Mouse (Mus musculus) frontal cortex, adult 2 months (tissue): ENCODE data around the gene Skap1. TPM values are rescaled to one million over a fixed set of nuclear protein-coding genes. Genes with fewer than 3 reads are reported as not detected.
A peak's percentile ranks its signal among the peaks of the same experiment; 100 is the strongest.

ENCODE experiments used
- DNase-seq, 2 experiments: peaks; one replicate each; pipeline ENCODE4 v3.0.0; 2022; ENCODE audit warnings: low spot score in 1 of 2; ENCODE audit errors: extremely low spot score in 1 of 2
- polyA plus RNA-seq: library from polyadenylated mRNA; depleted of rRNA; stranded (reverse); fragments of >200 nt; gene quantifications from 2 replicates; pipeline ENCODE4 v1.2.3, GENCODE M21; 2012; rRNA removed

The Skap1 gene
- polyA plus RNA-seq, result 2.3 and 3.1 TPM in 2 replicates

- no peak for DNase-seq
Observed at GRCm38 (mm10) chr11:96463986-96464715, at the start of gene Skap1. Skap1 (plus strand) TSS chr11:96464593.

- DNase-seq, result peak in 1 of 2 experiments; percentile 16
Observed at GRCm38 (mm10) chr11:96421074-96421473, 43.3 kb upstream of the Skap1 start.

- DNase-seq, result no peak
Observed at GRCm38 (mm10) chr11:96421517-96422265, 42.7 kb upstream of the Skap1 start.

- no peak for DNase-seq
Observed at GRCm38 (mm10) chr11:96425193-96425592, 39.2 kb upstream of the Skap1 start.

- no peak for DNase-seq
Observed at GRCm38 (mm10) chr11:96426191-96426590, 38.2 kb upstream of the Skap1 start.

GRCm38 (mm10) chr11:96426805-96427204, 37.6 kb upstream of the Skap1 start:
- DNase-seq, result no peak

- DNase-seq, result no peak
Observed at GRCm38 (mm10) chr11:96429062-96429461, 35.3 kb upstream of the Skap1 start.

GRCm38 (mm10) chr11:96429891-96430290, 34.5 kb upstream of the Skap1 start:
- no peak for DNase-seq

GRCm38 (mm10) chr11:96431871-96432270, 32.5 kb upstream of the Skap1 start:
- DNase-seq, result no peak

GRCm38 (mm10) chr11:96434888-96435287, 29.5 kb upstream of the Skap1 start:
- no peak for DNase-seq

- DNase-seq, result no peak
Observed at GRCm38 (mm10) chr11:96436525-96436924, 27.9 kb upstream of the Skap1 start.

- peak in 1 of 2 experiments; percentile 70 for DNase-seq
Observed at GRCm38 (mm10) chr11:96438787-96439186, 25.6 kb upstream of the Skap1 start.

GRCm38 (mm10) chr11:96441546-96442185, 22.7 kb upstream of the Skap1 start:
- no peak for DNase-seq

GRCm38 (mm10) chr11:96442468-96442867, 21.9 kb upstream of the Skap1 start:
- DNase-seq, result no peak

- DNase-seq, result no peak
Observed at GRCm38 (mm10) chr11:96447931-96448330, 16.5 kb upstream of the Skap1 start.

GRCm38 (mm10) chr11:96455111-96455510, 9.3 kb upstream of the Skap1 start:
- no peak for DNase-seq

- no peak for DNase-seq
Observed at GRCm38 (mm10) chr11:96455699-96456326, 8.6 kb upstream of the Skap1 start.

- no peak for DNase-seq
Observed at GRCm38 (mm10) chr11:96456508-96457305, 7.7 kb upstream of the Skap1 start.

GRCm38 (mm10) chr11:96461766-96462165, 2.6 kb upstream of the Skap1 start:
- DNase-seq, result no peak

GRCm38 (mm10) chr11:96462191-96462752, 2.1 kb upstream of the Skap1 start:
- peak in 1 of 2 experiments; percentile 37 for DNase-seq
